Mouse (Mus musculus) kidney, adult 10 weeks (tissue): ENCODE data around the gene Vmn1r137. TPM values are rescaled to one million over a fixed set of nuclear protein-coding genes. Genes with fewer than 3 reads are reported as not detected.

Experiments
- polyA plus RNA-seq: library from polyadenylated mRNA; stranded (reverse); fragments of 350-450 nt; fragmentation: Illumina TruSeq; extraction: RNeasy Lipid Tissue Mini Kit (QIAGEN cat#74804); gene quantifications from one replicate; pipeline ENCODE4 v1.2.3, GENCODE M21; 2014; ENCODE audit warnings: low read depth, low replicate concordance

Gene Vmn1r137
- polyA plus RNA-seq: not detected

DNA sequence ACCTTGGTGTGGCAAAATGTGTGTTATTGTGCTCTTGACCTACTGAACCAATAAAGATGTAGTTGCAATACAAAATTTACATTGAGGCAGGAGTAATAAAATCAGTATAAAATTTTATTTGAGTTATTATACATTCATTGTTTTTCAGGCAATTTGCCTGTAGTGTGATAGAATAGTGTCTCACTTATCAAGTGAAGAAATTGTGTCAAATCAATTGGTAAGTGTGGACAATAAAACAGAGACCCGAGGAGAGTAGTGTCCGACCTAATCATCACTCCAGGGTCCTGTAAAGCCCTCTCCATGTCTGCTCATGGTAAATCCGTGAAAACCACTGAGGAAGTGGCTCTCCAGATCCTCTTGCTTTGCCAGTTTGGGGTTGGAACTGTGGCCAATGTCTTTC is at the start of gene Vmn1r137:
TSS of gene Vmn1r137 (plus strand) at position 301 of the 400 bp plus-strand sequence.

DNA sequence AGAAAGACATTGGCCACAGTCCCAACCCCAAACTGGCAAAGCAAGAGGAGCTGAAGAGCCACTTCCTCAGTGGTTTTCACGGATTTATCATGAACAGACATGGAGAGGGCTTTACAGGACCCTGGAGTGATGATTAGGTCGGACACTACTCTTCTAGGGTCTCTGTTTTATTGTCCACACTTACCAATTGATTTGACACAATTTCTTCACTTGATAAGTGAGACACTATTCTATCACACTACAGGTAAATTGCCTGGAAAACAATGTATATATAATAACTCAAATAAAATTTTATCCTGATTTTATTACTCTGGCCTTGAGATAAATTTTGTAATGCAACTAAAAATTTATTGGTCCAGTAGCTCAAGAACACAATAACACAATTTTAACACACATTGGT is 34.4 kb downstream of the Vmn1r137 start, which contains the start of gene Vmn1r138:
TSS of gene Vmn1r138 (minus strand) at position 101 of the 400 bp plus-strand sequence.

Other genes with a start within 250 kb of the Vmn1r137 start
- gene Gm4175, start 233.1 kb upstream of the Vmn1r137 start, polyA plus RNA-seq: not detected
- gene Gm4177, start 197.9 kb upstream of the Vmn1r137 start, polyA plus RNA-seq: not detected
- not detected for gene Vmn1r135, start 162.2 kb upstream of the Vmn1r137 start, polyA plus RNA-seq
- gene Gm5725, start 150.3 kb upstream of the Vmn1r137 start, polyA plus RNA-seq: not detected
- not detected for gene Gm5891, start 73.3 kb upstream of the Vmn1r137 start, polyA plus RNA-seq
- gene Vmn1r138, start 34.3 kb downstream of the Vmn1r137 start, polyA plus RNA-seq: not detected
- not detected for gene Gm6176, start 61.7 kb downstream of the Vmn1r137 start, polyA plus RNA-seq
- gene Vmn1r139, start 74.5 kb downstream of the Vmn1r137 start, polyA plus RNA-seq: not detected
- gene Gm16451, start 123.7 kb downstream of the Vmn1r137 start, polyA plus RNA-seq: not detected
- gene Gm10666, start 140.2 kb downstream of the Vmn1r137 start, polyA plus RNA-seq: not detected
- not detected for gene Vmn1r142, start 169.4 kb downstream of the Vmn1r137 start, polyA plus RNA-seq
- not detected for gene Vmn1r143, start 194.8 kb downstream of the Vmn1r137 start, polyA plus RNA-seq
- gene Gm8653, start 206.7 kb downstream of the Vmn1r137 start, polyA plus RNA-seq: not detected
- gene Gm8453, start 234.9 kb downstream of the Vmn1r137 start, polyA plus RNA-seq: not detected